Comparison of ENCODE assay signal across 8 mouse cellular contexts in the genomic region with DNA sequence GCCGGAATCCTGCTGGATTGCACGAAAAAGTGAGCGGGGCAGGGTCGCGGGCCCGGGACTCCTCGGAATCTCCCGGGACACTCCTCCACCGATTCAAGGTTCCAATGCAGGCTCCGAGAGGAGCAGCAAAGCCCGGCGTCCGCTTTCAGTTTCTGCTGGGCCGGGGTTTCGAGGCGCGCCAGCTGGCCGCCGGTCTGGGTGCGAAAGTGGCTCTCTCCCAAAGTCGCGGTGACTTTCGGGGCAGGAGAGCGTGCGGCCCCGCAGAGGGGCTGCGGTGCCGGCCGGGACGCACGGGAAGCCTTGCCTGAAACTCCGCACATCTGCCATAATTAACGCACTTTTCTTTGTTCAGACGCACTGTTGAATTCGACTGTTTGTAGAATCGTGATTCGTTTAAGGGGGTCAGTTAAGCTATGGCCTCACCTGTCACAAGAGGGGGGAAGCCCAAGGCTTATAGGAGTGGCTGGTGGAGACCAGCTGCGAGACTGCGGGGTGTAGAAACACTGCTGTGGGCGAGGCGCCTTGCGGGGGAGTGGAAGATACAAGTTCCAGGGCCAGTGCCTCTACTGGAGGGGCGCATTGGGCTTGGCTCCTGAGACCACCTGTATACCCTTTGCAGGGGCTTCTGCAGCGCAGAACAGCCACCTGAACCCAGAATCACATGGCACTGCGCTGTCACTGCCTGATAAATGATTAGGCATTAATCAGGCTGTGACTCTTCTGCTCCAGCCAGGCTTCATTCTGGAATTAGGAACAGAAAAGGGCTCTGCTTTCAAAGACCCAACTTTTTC. TPM values are rescaled to one million over a fixed set of nuclear protein-coding genes. Genes with fewer than 3 reads are reported as not detected.
DNase-seq lines count a peak whose midpoint lies in the region; ATAC-seq and TF ChIP-seq lines count a peak whose summit lies in the region.

No protein-coding gene starts in this region.

- peaks cover 59% of the 10 kb centered on the region for H3K27me3 ChIP-seq in E14TG2a.4 (ENCODE audit: insufficient read depth, low read length)
- no peaks in the 10 kb centered on the region for H3K27me3 ChIP-seq in heart, embryonic 15.5 days
- H3K27me3 ChIP-seq in liver, embryonic 14.5 days (ENCODE audit: control insufficient read depth, insufficient read depth, low read length), result peaks cover 19% of the 10 kb centered on the region
- H3K27me3 ChIP-seq in small intestine, adult 2 months (ENCODE audit: control insufficient read depth, insufficient read depth, low read length), result no peaks in the 10 kb centered on the region

- WGBS in heart, embryonic 15.5 days, result 3% methylated on average over 45 of the region's 45 CpGs
- WGBS in liver, embryonic 14.5 days (ENCODE audit: insufficient replicate concordance), result under 1% methylated on average over 45 of the region's 45 CpGs
- WGBS in small intestine, adult 2 months, result 2% methylated on average over 45 of the region's 45 CpGs

- peak overlapping the region; percentile 84 for H3K4me3 ChIP-seq in E14TG2a.4 (replicated peaks; ENCODE audit: low read length)
- H3K4me3 ChIP-seq in bone marrow macrophage, adult 2 months (ENCODE audit: insufficient read depth, low read length), result peak overlapping the region; percentile 89
- H3K4me3 ChIP-seq in heart, embryonic 15.5 days, result peak overlapping the region; percentile 77
- H3K4me3 ChIP-seq in liver, embryonic 14.5 days (ENCODE audit: insufficient read depth in 1 of 2, low read depth in 2 of 2, low read length in 2 of 2), result peak overlapping the region; percentile 58 to 60
- peak overlapping the region; percentile 93 for H3K4me3 ChIP-seq in small intestine, adult 2 months (ENCODE audit: low read depth, low read length)

- H3K27ac ChIP-seq in bone marrow macrophage, adult 2 months (ENCODE audit: insufficient read depth, low read depth, low read length), result peak overlapping the region; percentile 78
- H3K27ac ChIP-seq in heart, embryonic 15.5 days, result peak overlapping the region; percentile 86
- no peak overlapping the region for H3K27ac ChIP-seq in liver, embryonic 14.5 days
- H3K27ac ChIP-seq in small intestine, adult 2 months (ENCODE audit: insufficient read depth, low read depth, low read length), result peak overlapping the region; percentile 86

- peaks cover 11% of the 10 kb centered on the region for H3K36me3 ChIP-seq in E14TG2a.4 (ENCODE audit: insufficient read depth, low read length)
- H3K36me3 ChIP-seq in heart, embryonic 15.5 days, result no peaks in the 10 kb centered on the region
- H3K36me3 ChIP-seq in liver, embryonic 14.5 days (replicated peaks; ENCODE audit: control insufficient read depth, insufficient read depth, low read depth), result no peaks in the 10 kb centered on the region
- no peaks in the 10 kb centered on the region for H3K36me3 ChIP-seq in small intestine, adult 2 months (ENCODE audit: control insufficient read depth, insufficient read depth, low read length)

- H3K9ac ChIP-seq in heart, embryonic 15.5 days, result peak overlapping the region; percentile 88
- peak overlapping the region; percentile 51 for H3K9ac ChIP-seq in liver, embryonic 14.5 days (replicated peaks)

- peak overlapping the region; percentile 92 for H3K4me2 ChIP-seq in heart, embryonic 15.5 days
- H3K4me2 ChIP-seq in liver, embryonic 14.5 days (ENCODE audit: low read depth), result peak overlapping the region; percentile 74

- peaks cover 80% of the 10 kb centered on the region for H3K4me1 ChIP-seq in E14TG2a.4 (replicated peaks; ENCODE audit: low read depth, low read length)
- peaks cover 31% of the 10 kb centered on the region for H3K4me1 ChIP-seq in bone marrow macrophage, adult 2 months (ENCODE audit: control insufficient read depth, insufficient read depth, low read length)
- H3K4me1 ChIP-seq in heart, embryonic 15.5 days (replicated peaks), result peaks cover 75% of the 10 kb centered on the region
- H3K4me1 ChIP-seq in liver, embryonic 14.5 days (replicated peaks; ENCODE audit: control insufficient read depth in 2 of 2, insufficient read depth in 2 of 2, low read length in 1 of 2), result peaks cover 6 to 16% of the 10 kb centered on the region in 2 experiments
- peaks cover 60% of the 10 kb centered on the region for H3K4me1 ChIP-seq in small intestine, adult 2 months (ENCODE audit: control insufficient read depth, insufficient read depth, insufficient read length, low read length)

- TF ChIP-seq POLR2A in bone marrow macrophage, adult 2 months (IDR thresholded peaks at IDR 0.05; ENCODE audit: borderline replicate concordance, low read depth, low read length), result no peak
- TF ChIP-seq POLR2A in small intestine, adult 2 months (IDR thresholded peaks at IDR 0.05; ENCODE audit: low read depth, low read length), result no peak

- no peak for TF ChIP-seq EP300 in liver, embryonic 14.5 days (IDR thresholded peaks at IDR 0.05; ENCODE audit: low read depth)

- ATAC-seq in heart, embryonic 15.5 days (replicated peaks; ENCODE audit: insufficient number of reproducible peaks, insufficient read depth, low FRiP score, low read depth), result peak; percentile 3; the same call in 1 of the 2 replicates
- ATAC-seq in liver, embryonic 14.5 days (ENCODE audit: insufficient read depth), result no peak

- no peak for TF ChIP-seq CTCF in E14TG2a.4 (conservative IDR thresholded peaks at IDR 0.05; ENCODE audit: low read length)
- TF ChIP-seq CTCF in bone marrow macrophage, adult 2 months (IDR thresholded peaks at IDR 0.05; ENCODE audit: low read depth, low read length), result no peak
- TF ChIP-seq CTCF in liver, embryonic 14.5 days (IDR thresholded peaks at IDR 0.05; ENCODE audit: low read depth), result no peak
- no peak for TF ChIP-seq CTCF in small intestine, adult 2 months (IDR thresholded peaks at IDR 0.05; ENCODE audit: extremely low read depth, insufficient read length, insufficient replicate concordance, low read depth, low read length)

- H3K9me3 ChIP-seq in E14TG2a.4 (ENCODE audit: low read length), result no peaks in the 10 kb centered on the region
- H3K9me3 ChIP-seq in heart, embryonic 15.5 days (replicated peaks), result no peaks in the 10 kb centered on the region
- no peaks in the 10 kb centered on the region for H3K9me3 ChIP-seq in liver, embryonic 14.5 days (ENCODE audit: control insufficient read depth, low read length)

- peak; percentile 22 for DNase-seq in layer of hippocampus, adult 9-11 months
- no peak for DNase-seq in layer of hippocampus, adult 8-10 months (ENCODE audit: low spot score in 2 of 2)
- no peak for DNase-seq in liver, embryonic 14.5 days (ENCODE audit: low read depth in 3 of 3, low spot score in 3 of 3)
- no peak for DNase-seq in urinary bladder, adult 2 months (ENCODE audit: low spot score)

RNA-seq across cellular contexts. Expression of a gene that starts 0.5 kb away (rescaled TPM):
- 10 to 100 TPM; 26.9 to 37.1 (median 32.1) TPM for total RNA-seq in layer of hippocampus, adult 8-10 months (2022)
- polyA plus RNA-seq in bone marrow macrophage, adult 2 months (2012; ENCODE audit: insufficient read depth, insufficient read length, missing spikeins), result 11.4 and 13.0 TPM in 2 replicates
- 7.0 and 8.5 TPM in 2 replicates for polyA plus RNA-seq in heart, embryonic 15.5 days (2015; fragmentation: Nextera tagmentation; extraction: Ambion mirVana)
- 1.00 and 1.0 TPM in 2 replicates for polyA plus RNA-seq in liver, embryonic 14.5 days (2012; rRNA removed)
- polyA plus RNA-seq in liver, embryonic 14.5 days (2014; fragmentation: Nextera tagmentation; extraction: Ambion mirVana), result 1.3 and 1.4 TPM in 2 replicates
- polyA plus RNA-seq in small intestine, adult 2 months (2012; rRNA removed), result 5.8 and 19.4 TPM in 2 replicates
- 32.3 and 35.8 TPM in 2 replicates for polyA plus RNA-seq in urinary bladder, adult 2 months (2012; rRNA removed)

RNA-seq across cellular contexts. Expression of a gene that starts 35.7 kb away (rescaled TPM):
- 10 to 100 TPM; 81.3 to 94.0 (median 88.8) TPM for total RNA-seq in layer of hippocampus, adult 8-10 months (2022)
- polyA plus RNA-seq in bone marrow macrophage, adult 2 months (2012; ENCODE audit: insufficient read depth, insufficient read length, missing spikeins), result not detected in 2 replicates
- polyA plus RNA-seq in heart, embryonic 15.5 days (2015; fragmentation: Nextera tagmentation; extraction: Ambion mirVana), result 0.08 and 0.10 TPM in 2 replicates
- polyA plus RNA-seq in liver, embryonic 14.5 days (2012; rRNA removed), result 0.05 and 0.12 TPM in 2 replicates
- polyA plus RNA-seq in liver, embryonic 14.5 days (2014; fragmentation: Nextera tagmentation; extraction: Ambion mirVana), result not detected in 2 replicates
- 2.5 and 7.7 TPM in 2 replicates for polyA plus RNA-seq in small intestine, adult 2 months (2012; rRNA removed)
- polyA plus RNA-seq in urinary bladder, adult 2 months (2012; rRNA removed), result 15.1 and 15.8 TPM in 2 replicates

RNA-seq across cellular contexts. Expression of a gene that starts 36.0 kb away (rescaled TPM):
- 1 to 10 TPM; 4.6 to 7.3 (median 6.5) TPM for total RNA-seq in layer of hippocampus, adult 8-10 months (2022)
- polyA plus RNA-seq in bone marrow macrophage, adult 2 months (2012; ENCODE audit: insufficient read depth, insufficient read length, missing spikeins), result 4.6 and 8.9 TPM in 2 replicates
- 3.0 and 3.5 TPM in 2 replicates for polyA plus RNA-seq in heart, embryonic 15.5 days (2015; fragmentation: Nextera tagmentation; extraction: Ambion mirVana)
- 0.17 and 0.27 TPM in 2 replicates for polyA plus RNA-seq in liver, embryonic 14.5 days (2012; rRNA removed)
- 0.49 and 0.52 TPM in 2 replicates for polyA plus RNA-seq in liver, embryonic 14.5 days (2014; fragmentation: Nextera tagmentation; extraction: Ambion mirVana)
- 0.15 and 1.3 TPM in 2 replicates for polyA plus RNA-seq in small intestine, adult 2 months (2012; rRNA removed)
- polyA plus RNA-seq in urinary bladder, adult 2 months (2012; rRNA removed), result 9.9 and 11.0 TPM in 2 replicates
